Mouse (Mus musculus): Measurements from ENCODE around the gene Ppfia1.
A peak's percentile ranks its signal among the peaks of the same experiment; 100 is the strongest.

Ppfia1 gene

DNA sequence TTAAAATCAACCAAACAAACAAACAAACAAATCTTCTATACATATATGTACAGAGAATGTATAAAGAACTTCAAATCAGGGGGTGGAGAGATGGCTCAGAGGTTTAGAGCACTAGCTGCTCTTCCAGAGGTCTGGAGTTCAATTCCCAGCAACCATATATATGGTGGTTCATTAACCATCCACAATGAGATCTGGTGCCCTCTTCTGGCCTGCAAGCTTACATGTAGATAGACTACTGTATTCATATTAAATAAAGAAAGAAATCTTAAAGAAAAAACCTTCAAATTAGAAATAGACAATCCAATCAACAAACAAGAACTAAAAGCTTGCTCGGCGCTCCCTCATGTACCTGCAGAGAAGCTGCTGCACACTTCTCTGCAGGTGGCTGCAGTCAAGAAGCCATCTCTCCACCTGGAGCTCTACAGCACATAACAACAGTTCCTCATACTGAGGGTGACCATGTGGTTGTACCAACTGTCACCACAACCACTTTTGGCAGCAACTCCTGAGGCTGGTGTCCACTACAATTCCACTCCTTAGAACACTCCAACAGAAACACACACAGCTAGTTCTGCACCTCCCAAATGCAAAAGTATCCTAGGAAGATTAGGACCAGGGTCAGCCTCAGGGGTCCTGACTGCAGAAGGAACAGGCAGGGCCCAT, 3.5 kb downstream of the Ppfia1 start:
- DNase-seq, result peak; percentile 63 to 78

DNA sequence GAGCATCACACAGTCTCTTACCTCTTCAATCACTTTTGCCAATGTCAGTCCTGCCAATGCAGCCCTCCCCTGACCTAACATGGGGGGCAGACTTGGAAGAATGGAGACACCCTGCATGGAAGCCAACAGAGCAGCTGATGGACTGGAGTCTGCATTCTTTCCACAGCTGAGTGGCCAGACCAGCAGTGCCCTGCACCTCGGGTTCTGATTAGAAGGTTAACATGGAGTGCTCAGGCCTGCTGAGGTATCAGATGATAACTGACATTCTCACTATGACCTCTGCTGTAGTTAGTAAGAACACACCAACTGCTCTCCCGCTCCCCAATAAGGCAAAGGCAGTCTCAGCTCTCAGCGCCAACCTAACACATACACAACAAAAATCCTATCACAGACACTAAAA, 8.3 kb downstream of the Ppfia1 start:
- no peak for DNase-seq

DNA sequence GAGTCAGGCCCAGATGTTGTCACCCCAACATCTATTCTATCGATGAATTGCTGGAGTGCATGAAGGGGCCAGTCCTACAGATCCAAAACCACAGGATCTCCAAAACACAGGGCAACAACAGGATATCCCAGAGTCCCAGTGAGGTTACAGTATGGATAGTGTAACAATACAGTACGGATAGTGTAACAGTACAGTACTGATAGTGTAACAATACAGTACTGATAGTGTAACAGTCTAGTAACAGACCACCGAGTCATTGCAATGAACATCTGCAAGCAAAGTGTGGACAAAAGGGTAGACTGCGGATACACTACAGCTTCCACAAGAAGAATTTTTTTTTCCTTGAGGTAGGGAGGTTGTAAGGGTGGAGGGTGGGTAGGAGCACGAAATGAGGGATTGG, 12.2 kb downstream of the Ppfia1 start:
- no peak for DNase-seq

DNA sequence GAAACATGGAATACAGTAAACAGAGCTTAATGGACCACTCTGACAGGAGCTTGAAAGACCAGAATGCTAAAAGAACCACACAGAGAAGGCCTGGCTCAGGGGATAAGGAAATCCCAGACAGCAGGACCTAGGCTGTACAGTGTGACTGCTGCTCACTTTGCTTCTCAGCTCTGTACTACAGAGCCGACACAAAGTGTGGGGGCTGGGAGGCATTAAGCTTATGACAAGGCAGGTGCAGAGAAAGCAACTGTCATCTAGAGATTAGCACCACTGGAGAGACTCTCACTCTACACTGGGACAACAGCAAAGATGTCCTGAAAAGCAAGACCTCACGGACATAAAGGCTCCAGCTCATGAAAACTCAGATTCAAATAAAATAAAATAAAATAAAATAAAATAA, 14.4 kb downstream of the Ppfia1 start:
- DNase-seq, result no peak

DNA sequence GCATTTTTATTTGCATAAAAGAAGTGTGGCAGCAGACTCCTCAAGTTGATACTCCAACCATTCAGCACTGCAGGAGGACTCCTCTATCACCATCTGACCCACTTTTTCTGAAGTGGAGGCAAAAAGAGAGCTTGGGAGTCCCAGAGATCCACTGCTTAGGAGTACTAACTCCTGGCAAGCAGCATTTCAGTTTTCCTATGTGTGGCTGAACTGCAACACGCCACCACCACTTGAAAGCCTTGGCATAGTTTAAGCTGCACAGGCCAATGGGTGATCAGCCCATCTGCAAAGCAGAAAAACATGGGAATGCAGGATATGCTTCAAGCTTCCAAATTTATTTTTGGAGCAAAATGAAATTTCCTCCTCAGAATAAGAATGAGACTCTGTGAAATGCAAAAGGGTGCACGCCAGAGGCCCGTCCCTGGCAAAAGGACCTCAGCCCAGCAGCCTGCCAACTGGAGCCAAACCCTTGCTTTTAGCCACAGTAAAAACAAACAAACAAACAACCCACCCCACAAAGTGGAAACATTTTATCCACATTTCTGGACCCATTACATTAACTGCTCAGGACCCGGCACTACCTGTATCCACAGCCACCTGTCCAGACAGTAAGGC, 15.4 kb downstream of the Ppfia1 start:
- no peak for DNase-seq

DNA sequence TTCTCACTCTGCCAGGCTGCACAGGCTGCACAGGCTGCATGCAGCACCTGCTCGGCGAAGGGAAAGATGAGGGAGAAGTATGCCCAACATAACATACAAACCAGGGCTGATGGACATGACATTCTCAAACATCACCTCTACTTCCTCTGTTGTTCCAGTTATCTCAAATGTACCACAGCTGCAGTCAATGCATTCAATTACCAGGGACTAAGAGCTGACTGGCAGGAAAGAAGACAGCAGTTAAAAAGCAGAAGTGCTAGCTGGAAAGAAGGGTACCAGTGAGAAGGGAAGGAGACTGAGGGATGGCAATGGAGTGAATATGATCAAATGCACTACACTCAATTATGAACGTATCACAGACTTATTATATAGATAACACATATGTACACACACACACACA, 17.2 kb downstream of the Ppfia1 start:
- no peak for DNase-seq

DNA sequence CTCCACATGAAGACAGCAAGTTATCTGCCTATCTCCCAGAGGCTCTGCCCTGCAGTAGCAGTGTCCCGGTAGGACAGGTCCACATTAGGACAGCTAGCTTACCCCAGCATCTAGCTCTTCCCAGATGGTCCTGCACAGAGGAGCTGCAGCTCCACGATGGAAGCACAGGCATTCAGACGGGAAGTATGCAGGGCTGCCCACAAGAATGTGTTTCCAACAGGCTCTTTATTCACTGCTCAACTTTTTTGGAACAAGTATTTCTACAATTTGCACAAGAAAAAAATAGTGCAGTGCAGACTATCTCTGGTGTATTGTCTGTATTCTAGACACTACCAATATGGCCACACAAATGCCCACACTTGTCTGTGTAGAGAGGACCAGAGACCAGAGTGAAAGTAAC, 18.8 kb downstream of the Ppfia1 start:
- DNase-seq, result no peak

DNA sequence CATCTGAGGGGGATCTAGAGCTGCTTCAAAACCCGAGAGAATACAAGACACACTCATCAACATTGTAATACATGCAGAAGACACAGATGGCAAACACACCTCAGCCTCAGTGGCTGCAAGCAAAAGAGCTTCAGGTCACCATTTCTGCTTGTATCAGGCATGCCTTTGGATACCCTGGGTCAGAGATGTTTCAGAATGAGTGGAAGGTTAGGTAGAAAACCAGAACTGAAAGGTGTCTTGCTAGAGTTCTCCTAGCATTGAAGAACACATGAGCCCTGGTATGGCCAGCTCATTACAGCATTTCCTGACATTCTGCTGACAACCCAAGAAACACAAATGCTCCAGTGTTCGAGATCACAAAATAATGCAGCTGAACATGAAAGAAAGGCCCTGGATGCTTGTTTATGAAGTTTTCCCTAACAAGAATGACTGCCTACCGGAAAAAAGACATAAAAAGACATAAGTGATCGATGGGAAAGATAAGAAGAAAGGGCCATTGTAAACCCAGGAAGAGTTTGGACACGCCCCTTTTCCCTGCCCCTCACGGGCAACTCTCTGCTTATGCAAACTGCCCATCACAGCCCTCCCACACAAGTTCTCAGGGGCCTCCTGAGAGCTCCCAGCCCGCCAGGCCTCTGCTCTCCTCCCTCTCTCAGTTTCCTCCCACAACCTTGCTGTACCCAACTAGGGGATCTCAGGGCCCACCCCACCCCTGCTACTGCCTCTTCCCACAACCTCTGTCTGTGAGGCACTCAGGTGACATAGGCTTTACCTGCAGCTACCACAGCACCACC, 21.7 kb downstream of the Ppfia1 start:
- no peak for DNase-seq

DNA sequence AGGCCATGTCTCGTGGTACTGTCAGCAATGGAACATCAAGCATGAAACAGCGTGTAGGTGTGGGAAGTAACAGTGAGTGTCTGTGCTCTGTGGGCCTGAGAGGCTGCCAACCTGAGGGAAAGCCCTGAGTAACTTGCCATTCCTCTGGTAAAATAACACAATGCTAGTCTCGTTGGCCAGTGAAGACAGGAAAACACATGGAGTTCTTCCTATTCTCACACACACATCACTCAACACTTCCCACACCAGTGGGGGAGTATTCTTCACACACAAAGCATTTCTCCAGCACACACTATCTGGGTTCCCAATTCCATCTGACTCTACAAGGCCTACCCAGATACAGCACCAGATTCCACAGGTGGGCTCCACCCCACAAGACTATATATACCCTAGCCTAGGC, 23.7 kb downstream of the Ppfia1 start:
- DNase-seq, result no peak

DNA sequence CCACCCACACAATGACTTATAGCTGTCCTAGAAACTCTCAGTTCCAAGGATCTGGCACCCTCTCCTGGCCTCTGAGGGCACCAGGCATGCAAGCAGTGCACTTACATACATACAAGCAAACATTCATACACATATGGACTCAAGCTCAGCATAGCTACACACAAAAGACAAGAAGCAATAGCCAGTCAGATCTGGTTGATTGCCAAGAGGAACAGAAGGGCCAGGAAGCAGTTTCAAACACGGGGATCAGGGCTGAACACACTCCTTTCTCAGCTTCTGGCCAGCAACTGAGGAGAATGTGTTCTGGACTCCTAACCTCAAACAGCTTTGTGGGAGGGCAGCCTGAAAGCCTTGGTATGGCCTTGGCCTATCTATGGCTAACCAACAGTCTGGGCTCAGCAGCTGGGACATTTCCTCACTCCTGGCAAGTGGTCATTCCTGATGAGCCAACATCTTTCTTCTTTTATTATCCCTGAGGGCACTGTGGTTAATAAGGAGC, 25.8 kb downstream of the Ppfia1 start:
- DNase-seq, result peak; percentile 43 to 68

DNA sequence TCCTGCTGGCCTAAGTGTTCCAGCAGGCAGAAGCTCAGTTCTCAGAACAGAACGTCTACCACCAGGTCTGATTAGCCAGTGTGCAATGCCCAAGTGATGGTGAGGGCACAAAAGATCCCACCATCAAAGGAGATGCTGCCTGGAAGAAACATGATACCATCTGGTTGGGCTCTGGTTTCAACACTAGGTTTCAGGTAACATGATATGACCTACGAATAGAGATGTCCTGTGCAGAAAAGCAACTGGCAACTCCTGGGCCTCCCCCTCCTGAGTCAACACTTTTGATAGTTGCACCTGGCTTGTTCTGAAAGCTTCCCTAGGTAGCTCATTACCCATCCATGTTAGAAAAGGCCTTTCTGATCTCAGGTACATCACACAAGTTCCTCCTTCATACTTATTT, 26.9 kb downstream of the Ppfia1 start:
- DNase-seq, result no peak

DNA sequence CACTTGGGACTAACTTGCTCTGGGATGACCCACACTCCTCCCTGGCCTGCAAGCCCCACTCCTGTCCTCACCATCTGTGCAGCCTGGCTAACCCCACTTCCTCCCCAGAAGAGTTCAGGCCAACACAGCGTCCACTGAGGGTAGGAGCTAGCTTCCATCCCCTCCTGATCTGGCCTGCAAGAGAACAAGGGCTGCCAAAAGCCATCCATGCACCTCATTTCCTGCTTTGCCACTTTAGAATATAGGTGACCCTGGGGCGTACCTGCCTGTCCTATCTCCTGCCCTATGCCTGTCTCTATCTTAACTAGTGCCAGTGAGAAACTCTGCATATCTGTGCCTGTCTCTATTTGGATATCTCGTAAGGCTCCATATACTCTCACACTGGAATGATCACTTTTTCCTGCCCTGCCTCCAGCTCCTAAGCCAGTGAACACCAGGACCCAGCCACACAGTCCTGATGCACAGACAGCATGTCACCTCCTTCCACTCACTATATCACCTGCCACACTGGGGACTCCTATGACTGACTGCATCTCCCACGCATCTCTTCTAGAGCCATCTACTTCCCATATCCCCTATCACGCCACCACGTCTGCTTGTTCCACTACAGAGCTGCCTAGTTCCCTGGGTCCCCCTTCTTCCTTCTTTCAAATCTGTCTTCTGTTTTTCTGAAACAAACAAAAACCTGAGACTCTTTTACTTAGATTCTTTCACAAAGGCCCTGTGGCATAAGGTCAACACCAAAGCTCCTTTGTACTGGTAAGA, 28.9 kb downstream of the Ppfia1 start:
- DNase-seq, result peak; percentile 54 to 77

DNA sequence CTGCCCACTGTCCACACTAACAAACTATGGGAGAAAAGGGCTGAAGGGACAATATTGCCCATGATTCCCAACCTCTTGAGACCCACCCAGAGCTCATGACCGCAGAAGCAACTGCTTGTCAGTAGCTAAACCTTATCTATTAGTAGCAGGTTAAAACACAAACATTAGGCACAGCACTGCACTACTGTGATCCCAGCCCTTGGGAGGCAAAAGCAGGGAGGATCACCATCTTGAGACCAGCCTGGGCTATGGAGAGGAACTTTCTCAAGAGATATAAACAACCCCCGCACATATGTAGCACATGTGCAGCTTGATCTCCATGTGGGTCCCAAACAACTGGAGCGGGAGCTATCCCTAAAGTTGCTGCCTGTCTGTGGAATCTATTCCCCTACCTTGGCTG, 30.1 kb downstream of the Ppfia1 start:
- DNase-seq, result no peak

DNA sequence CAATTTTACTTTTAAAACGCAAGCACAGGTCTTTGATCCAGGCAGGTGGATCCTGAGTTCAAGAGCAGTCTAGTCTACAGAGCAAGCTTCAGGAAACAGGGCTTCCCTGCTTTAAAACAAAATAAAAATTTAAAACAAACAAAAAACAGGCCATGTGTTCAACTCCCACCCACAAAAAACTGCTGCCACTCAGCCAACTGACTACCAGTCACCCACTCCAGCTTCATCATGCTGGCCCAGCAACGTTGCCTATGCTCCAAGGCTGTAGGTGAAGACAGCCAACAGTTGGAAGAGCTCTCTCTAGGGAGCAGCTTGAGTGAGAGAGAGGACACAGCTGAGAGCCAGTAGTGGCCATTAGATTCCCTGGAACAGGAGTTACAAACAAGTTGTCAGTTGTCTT, 31.6 kb downstream of the Ppfia1 start:
- DNase-seq, result no peak

DNA sequence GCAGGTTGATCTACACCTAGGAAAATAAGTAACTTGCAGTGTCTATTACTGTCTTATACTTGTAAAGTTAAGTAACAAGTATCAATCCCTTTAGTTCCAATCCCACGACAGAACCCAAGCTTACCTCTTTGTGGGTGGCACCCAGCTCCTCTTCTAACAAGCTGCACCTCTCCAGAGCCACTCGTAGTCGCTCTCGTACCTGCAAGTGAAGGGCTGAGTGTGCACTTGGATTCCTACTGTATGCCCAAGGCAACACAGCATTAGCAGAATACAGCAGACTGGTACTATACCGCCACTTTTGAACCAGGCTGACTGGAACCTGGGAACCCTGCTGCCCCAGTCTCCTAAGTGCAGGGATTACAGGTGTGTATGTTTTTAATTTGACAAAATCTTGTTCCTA, 33.7 kb downstream of the Ppfia1 start:
- DNase-seq, result no peak

DNA sequence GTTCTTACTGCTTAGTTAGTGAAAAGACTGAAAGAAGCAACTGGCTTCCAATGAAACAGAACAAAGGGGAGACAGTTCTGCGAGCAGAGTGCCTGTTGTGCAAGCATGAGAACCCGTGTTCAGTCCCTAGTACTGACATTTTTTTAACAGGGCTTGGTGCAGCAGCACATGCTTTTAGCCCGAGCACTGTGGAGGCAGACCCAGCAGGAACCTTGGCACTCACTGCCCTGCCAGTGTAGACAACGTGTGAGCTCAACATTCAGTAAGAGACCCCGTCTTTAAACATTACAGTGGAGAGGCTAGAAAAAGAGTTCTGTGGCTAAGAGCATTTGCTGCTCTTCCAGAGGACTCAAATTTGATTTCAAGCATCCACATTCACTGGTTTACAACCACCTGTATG, 36.8 kb downstream of the Ppfia1 start:
- peak; percentile 29 to 61 for DNase-seq

DNA sequence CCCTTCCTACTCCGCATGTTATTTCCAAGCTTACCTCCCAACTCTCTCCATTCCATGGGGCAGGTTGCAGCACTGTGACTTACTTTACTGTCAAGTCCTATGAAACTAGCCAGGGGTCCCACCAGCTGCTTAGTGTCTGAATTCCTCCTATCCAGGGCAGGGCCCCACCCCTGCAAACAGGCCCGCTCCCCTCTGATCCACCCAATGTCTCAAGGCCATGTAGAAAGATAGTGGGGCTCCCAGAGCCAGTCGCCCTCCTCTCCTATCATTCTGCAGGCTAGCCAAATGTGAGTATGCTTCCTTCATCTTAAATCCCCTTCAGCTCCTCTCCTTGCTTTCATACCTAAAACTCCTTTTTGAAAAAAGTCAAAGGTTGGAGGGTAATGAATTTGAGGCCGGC, 44.4 kb downstream of the Ppfia1 start:
- no peak for DNase-seq

DNA sequence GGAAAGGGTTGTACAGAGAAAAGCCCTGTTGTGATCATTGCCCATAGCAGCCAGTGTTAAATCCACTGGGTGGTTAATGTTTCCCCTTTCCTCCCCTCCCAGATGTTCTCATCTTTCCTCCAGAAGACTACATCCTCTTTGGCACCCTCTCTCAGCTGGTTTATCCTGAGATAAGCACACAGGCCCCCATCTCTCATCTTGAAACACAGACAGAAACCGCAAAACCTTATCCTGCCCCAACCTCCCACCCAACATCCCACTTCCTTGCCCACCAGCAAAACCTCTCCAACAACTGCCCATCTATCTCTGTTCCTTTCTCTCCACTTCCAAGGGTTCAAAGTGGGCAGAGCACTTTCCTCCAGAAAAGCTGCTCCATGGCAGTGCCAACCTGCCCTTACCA, 46.7 kb downstream of the Ppfia1 start:
- no peak for DNase-seq

DNA sequence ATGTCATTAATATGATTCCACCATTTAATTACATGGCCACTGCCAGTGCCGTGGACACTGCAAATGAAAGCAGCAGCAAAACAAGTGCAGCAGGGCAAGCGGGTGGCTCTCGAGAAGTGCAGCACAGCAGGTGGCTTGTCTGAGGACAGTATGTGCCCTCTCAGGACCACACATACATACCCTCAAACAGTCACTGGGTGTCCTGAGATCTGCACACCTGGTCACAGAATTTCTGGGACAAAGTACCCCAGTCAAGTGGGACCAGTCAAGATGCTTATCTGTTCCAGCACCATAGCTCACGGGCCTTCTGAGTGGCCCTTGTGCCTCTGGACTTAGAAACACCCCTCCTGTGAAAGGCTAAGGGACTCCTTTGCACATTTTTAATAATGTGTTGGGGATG, 49.6 kb downstream of the Ppfia1 start:
- DNase-seq, result no peak

DNA sequence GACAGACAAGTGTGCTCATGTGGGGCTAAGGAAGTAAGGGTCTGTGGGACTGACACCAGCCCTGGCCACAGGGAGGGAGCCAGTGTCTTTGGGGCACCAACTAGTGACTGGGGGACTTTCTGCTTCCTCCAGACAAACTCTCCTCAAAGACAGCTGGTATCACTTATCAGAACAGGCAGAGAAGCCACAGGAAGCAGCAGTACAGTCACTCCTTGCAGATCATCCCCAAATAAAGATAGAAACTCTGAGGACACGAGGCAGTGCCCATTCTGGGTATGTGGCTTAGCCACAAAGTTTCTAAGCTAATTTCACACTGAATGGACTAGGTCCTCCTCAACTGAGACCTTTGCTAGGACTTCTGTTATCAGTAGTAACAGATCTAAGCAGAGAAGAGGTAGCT, 60.6 kb downstream of the Ppfia1 start:
- DNase-seq, result no peak

DNA sequence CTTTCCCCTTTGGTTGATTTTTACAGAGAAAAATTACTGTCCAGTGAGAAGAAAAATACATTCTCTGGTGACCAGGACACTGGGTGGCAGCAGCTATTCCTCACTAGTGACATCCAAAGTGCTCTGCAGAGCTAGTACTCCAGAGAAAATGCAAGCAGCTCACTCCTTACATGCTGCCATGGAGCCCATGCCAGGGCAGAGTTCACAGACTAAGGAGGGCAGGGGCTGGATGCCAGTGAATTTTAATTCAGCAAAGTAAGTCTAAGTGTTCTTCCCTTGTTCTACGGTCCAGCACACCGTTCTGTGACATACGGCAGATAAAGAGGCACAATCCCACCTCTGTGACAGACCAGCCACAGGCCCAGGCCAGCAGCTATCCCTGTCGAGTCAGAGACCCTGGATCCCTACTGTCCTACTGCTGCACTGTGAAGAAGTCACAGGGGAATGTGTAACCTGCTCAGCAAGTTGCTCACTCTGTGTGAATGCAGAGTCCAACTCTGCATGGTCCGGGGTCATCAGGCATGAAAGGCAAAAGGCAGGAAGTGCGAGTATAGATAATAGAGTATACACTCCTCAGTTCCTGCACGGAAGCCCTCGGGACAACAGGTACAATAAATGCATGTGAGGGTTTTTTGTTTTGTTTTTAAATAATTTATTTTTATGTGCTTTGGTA, 63.2 kb downstream of the Ppfia1 start:
- no peak for DNase-seq

DNA sequence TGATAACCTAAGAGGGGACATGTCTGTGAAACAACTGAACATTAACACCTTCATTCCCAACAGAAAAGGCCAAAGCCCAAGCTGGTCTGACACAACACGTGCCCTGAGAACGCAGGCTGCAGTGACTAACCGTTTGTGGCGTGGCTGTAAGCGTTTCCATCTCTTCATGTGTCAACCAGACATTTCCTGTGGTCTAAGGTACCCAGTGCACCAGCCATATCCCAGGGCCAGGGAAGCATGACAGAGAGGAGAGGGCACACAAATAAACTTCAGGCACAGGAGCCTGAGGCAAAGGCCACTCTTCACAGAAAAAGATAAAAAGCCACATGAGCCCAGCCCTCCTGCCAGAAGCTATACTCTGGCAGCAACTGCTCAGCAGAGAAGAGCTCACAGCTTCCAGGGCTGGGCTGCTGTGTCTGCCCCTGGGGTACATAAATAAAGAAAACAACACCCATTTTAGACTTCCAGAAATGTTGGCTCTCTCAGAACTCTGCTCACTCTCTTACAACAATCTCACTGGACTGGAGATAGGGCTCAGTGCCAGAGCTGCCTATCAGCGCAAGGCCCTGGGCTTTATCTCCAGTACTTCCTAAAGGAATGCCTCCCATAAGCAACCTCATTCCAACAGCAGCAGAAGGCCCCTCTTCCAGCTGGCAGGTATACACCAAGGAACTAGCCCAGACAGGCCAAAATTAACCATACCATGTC, 64.3 kb downstream of the Ppfia1 start:
- DNase-seq, result no peak
